Comparison of ENCODE assay signal across 12 mouse cellular contexts in the genomic region with DNA sequence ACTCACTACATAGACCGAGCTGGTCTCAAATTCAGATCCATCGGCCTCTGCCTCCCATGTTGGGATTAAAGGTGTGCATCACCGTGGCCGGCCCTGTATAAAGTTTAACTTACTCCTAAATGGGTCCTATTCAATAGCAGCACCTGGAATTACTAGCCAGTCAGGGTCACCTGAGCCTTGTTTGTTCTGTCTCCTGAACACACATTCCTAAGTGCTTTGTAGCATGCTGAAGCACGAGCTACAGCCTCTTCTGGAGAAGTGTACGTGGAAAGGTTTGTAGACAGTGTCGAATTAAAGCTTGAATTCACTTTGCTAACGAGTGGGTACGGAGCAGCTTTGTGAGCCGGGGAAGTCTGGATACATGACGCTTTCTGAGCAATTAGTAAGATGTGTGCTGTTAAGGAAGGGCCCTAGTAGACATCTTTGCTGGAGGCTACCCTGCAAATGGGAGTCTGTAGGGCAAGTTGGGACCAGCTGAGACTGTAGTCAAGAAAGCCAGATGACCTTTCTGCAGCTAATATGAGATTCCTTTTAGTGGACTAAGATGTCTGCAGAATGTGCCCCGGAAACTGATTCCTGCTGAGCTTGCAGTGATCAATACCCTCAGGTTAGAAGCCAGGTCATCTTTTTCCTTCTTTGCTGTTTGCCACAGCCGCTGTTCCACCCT. TPM values are rescaled to one million over a fixed set of nuclear protein-coding genes. Genes with fewer than 3 reads are reported as not detected.
DNase-seq lines count a peak whose midpoint lies in the region; ATAC-seq and TF ChIP-seq lines count a peak whose summit lies in the region.
"Had no signal": no experiment of that assay in that cellular context is flagged by ENCODE, and none has a peak within 500 bp of the region (broad histone marks: within the 10 kb centered on the region; RNA-seq: fewer than 3 reads in every experiment).

No protein-coding gene starts in this region.

- peak overlapping the region; percentile 29; the same call in 1 of the 2 replicates for H3K27ac ChIP-seq in hindbrain, embryonic 10.5 days
- H3K27ac ChIP-seq in hindbrain, embryonic 14.5 days: no peak overlapping the region
- H3K27ac ChIP-seq in embryonic facial prominence, embryonic 10.5 days (replicated peaks): no peak overlapping the region; the same call in 1 of the 2 replicates
- peak overlapping the region; percentile 5; the same call in 1 of the 2 replicates for H3K27ac ChIP-seq in lung, postnatal 0 days (ENCODE audit: low read length)
- no peak overlapping the region for H3K27ac ChIP-seq in liver, postnatal 0 days (ENCODE audit: low read depth)
- H3K27ac ChIP-seq: liver, embryonic 13.5 days; midbrain, embryonic 12.5 days had no signal

- no peaks in the 10 kb centered on the region for H3K9me3 ChIP-seq in hindbrain, embryonic 10.5 days
- no peaks in the 10 kb centered on the region for H3K9me3 ChIP-seq in hindbrain, embryonic 14.5 days (ENCODE audit: control insufficient read depth, low read length)
- H3K9me3 ChIP-seq in embryonic facial prominence, embryonic 10.5 days: no peaks in the 10 kb centered on the region
- no peaks in the 10 kb centered on the region for H3K9me3 ChIP-seq in lung, postnatal 0 days (ENCODE audit: low read length)
- H3K9me3 ChIP-seq in liver, postnatal 0 days (ENCODE audit: low read length): no peaks in the 10 kb centered on the region
- H3K9me3 ChIP-seq: liver, embryonic 13.5 days; midbrain, embryonic 12.5 days had no signal

- no peak for DNase-seq in hindbrain, embryonic 10.5 days (ENCODE audit: low spot score)
- no peak for DNase-seq in hindbrain, embryonic 14.5 days (ENCODE audit: low spot score)
- DNase-seq in embryonic facial prominence, embryonic 10.5 days (ENCODE audit: low spot score): peak; percentile 17
- peak; percentile 19 for DNase-seq in kidney, adult 9 months
- peak; percentile 83 for DNase-seq in lung, postnatal 0 days (ENCODE audit: low spot score)
- DNase-seq in liver, postnatal 0 days: no peak
- no peak for DNase-seq in layer of hippocampus, postnatal 14 days (ENCODE audit: low spot score in 2 of 2)
- DNase-seq in testis, postnatal 14 days (ENCODE audit: low spot score): no peak
- DNase-seq: cerebellum, postnatal 36 days; liver, embryonic 13.5 days had no signal

- peaks cover 60% of the 10 kb centered on the region for H3K4me1 ChIP-seq in hindbrain, embryonic 10.5 days (replicated peaks)
- H3K4me1 ChIP-seq in hindbrain, embryonic 14.5 days (replicated peaks; ENCODE audit: control insufficient read depth, insufficient read depth, low read length): peaks cover 49% of the 10 kb centered on the region
- H3K4me1 ChIP-seq in embryonic facial prominence, embryonic 10.5 days: peaks cover 73% of the 10 kb centered on the region
- peaks cover 26% of the 10 kb centered on the region; the same call in 1 of the 2 replicates for H3K4me1 ChIP-seq in lung, postnatal 0 days (ENCODE audit: insufficient read depth, low read depth, low read length)
- peaks cover 4% of the 10 kb centered on the region for H3K4me1 ChIP-seq in liver, postnatal 0 days (ENCODE audit: insufficient read depth)

- 84% methylated on average over 13 of the region's 13 CpGs for WGBS in hindbrain, embryonic 10.5 days
- WGBS in hindbrain, embryonic 14.5 days: 83% methylated on average over 13 of the region's 13 CpGs
- WGBS in embryonic facial prominence, embryonic 10.5 days: 74% methylated on average over 13 of the region's 13 CpGs
- WGBS in lung, postnatal 0 days: 60% methylated on average over 13 of the region's 13 CpGs
- 55% methylated on average over 13 of the region's 13 CpGs for WGBS in liver, postnatal 0 days (ENCODE audit: insufficient replicate concordance)

- TF ChIP-seq CTCF in lung, postnatal 0 days (IDR thresholded peaks at IDR 0.05): no peak
- TF ChIP-seq CTCF in liver, postnatal 0 days (IDR thresholded peaks at IDR 0.05; ENCODE audit: low read depth): no peak

- no peak for ATAC-seq in hindbrain, embryonic 14.5 days (ENCODE audit: low FRiP score)
- peak; percentile 65 for ATAC-seq in lung, postnatal 0 days
- ATAC-seq in liver, postnatal 0 days: no peak

- H3K36me3 ChIP-seq in hindbrain, embryonic 10.5 days: no peaks in the 10 kb centered on the region
- no peaks in the 10 kb centered on the region for H3K36me3 ChIP-seq in hindbrain, embryonic 14.5 days (replicated peaks; ENCODE audit: control insufficient read depth, insufficient read depth)
- no peaks in the 10 kb centered on the region for H3K36me3 ChIP-seq in embryonic facial prominence, embryonic 10.5 days (replicated peaks)
- H3K36me3 ChIP-seq in lung, postnatal 0 days (ENCODE audit: insufficient read depth, low read length): no peaks in the 10 kb centered on the region
- no peaks in the 10 kb centered on the region for H3K36me3 ChIP-seq in liver, postnatal 0 days (replicated peaks; ENCODE audit: insufficient read depth, low read length)
- H3K36me3 ChIP-seq: liver, embryonic 13.5 days; midbrain, embryonic 12.5 days had no signal

- no peaks in the 10 kb centered on the region for H3K27me3 ChIP-seq in hindbrain, embryonic 10.5 days (ENCODE audit: insufficient read depth, poor library complexity, severe bottlenecking)
- no peaks in the 10 kb centered on the region for H3K27me3 ChIP-seq in hindbrain, embryonic 14.5 days (ENCODE audit: control insufficient read depth, insufficient read depth, low read length)
- H3K27me3 ChIP-seq in embryonic facial prominence, embryonic 10.5 days (replicated peaks; ENCODE audit: low read depth, poor library complexity, severe bottlenecking): no peaks in the 10 kb centered on the region; the same call in 1 of the 2 replicates
- no peaks in the 10 kb centered on the region for H3K27me3 ChIP-seq in lung, postnatal 0 days (replicated peaks; ENCODE audit: insufficient read depth, low read length)
- no peaks in the 10 kb centered on the region for H3K27me3 ChIP-seq in liver, postnatal 0 days (ENCODE audit: insufficient read depth, low read length)
- H3K27me3 ChIP-seq: liver, embryonic 13.5 days; midbrain, embryonic 12.5 days had no signal

- H3K4me2 ChIP-seq in hindbrain, embryonic 14.5 days (replicated peaks): no peak overlapping the region
- no peak overlapping the region for H3K4me2 ChIP-seq in lung, postnatal 0 days (replicated peaks; ENCODE audit: low read depth, low read length)
- H3K4me2 ChIP-seq in liver, postnatal 0 days (ENCODE audit: low read depth, low read length): no peak overlapping the region
- H3K4me2 ChIP-seq: liver, embryonic 13.5 days; midbrain, embryonic 12.5 days had no signal

- TF ChIP-seq EP300 in lung, postnatal 0 days (IDR thresholded peaks at IDR 0.05): 0 out of 2 replicates have a peak, but pooled peaks have one; percentile 31
- no peak for TF ChIP-seq EP300 in liver, postnatal 0 days (IDR thresholded peaks at IDR 0.05; ENCODE audit: low read depth)

- no peak overlapping the region for H3K4me3 ChIP-seq in hindbrain, embryonic 10.5 days
- H3K4me3 ChIP-seq in hindbrain, embryonic 14.5 days (replicated peaks; ENCODE audit: low read length): no peak overlapping the region
- H3K4me3 ChIP-seq in embryonic facial prominence, embryonic 10.5 days: no peak overlapping the region
- H3K4me3 ChIP-seq in lung, postnatal 0 days (ENCODE audit: low read depth, low read length): no peak overlapping the region
- H3K4me3 ChIP-seq in liver, postnatal 0 days (ENCODE audit: low read depth, low read length): no peak overlapping the region
- H3K4me3 ChIP-seq: erythroblast, embryonic 14.5 days; liver, embryonic 13.5 days; midbrain, embryonic 12.5 days had no signal

- H3K9ac ChIP-seq in hindbrain, embryonic 14.5 days: no peak overlapping the region
- no peak overlapping the region for H3K9ac ChIP-seq in lung, postnatal 0 days (replicated peaks; ENCODE audit: low read depth)
- H3K9ac ChIP-seq in liver, postnatal 0 days (replicated peaks): no peak overlapping the region
- H3K9ac ChIP-seq: liver, embryonic 13.5 days; midbrain, embryonic 12.5 days had no signal

RNA-seq across cellular contexts. Expression of a gene that starts 32.7 kb away (rescaled TPM):
- 167 and 168 TPM in 2 replicates for polyA plus RNA-seq in hindbrain, embryonic 10.5 days (2016; fragmentation: Nextera tagmentation; extraction: Ambion mirVana)
- 139 and 142 TPM in 2 replicates for polyA plus RNA-seq in hindbrain, embryonic 14.5 days (2014; fragmentation: Nextera tagmentation; extraction: Ambion mirVana)
- 159 and 166 TPM in 2 replicates for polyA plus RNA-seq in embryonic facial prominence, embryonic 10.5 days (2016; fragmentation: Nextera tagmentation; extraction: Ambion mirVana)
- polyA plus RNA-seq in lung, postnatal 0 days (2015; fragmentation: Nextera tagmentation; extraction: Ambion mirVana): 146 and 148 TPM in 2 replicates
- 109 and 119 TPM in 2 replicates for polyA plus RNA-seq in liver, postnatal 0 days (2015; fragmentation: Nextera tagmentation; extraction: Ambion mirVana)
- total RNA-seq in layer of hippocampus, postnatal 14 days (2021): 10 to 100 TPM; 58.8 to 61.2 TPM

Comparison
In these comparisons a context has a peak if more than half of its experiments do, and no peak if none do; other contexts are left out.
1. H3K27ac ChIP-seq: peak in hindbrain, embryonic 10.5 days (single experiment) and lung, postnatal 0 days (single experiment); none in hindbrain, embryonic 14.5 days (single experiment), embryonic facial prominence, embryonic 10.5 days (single experiment) and liver, postnatal 0 days (single experiment).
2. DNase-seq: peak in embryonic facial prominence, embryonic 10.5 days (single experiment), kidney, adult 9 months (single experiment) and lung, postnatal 0 days (single experiment); none in hindbrain, embryonic 10.5 days (single experiment), hindbrain, embryonic 14.5 days (single experiment), liver, postnatal 0 days (single experiment), layer of hippocampus, postnatal 14 days (0 of 2) and testis, postnatal 14 days (single experiment).